Mouse (Mus musculus) 416B (cell line): ENCODE results near the gene Zmynd12.

Experiments
- DNase-seq: peaks from one replicate; pipeline ENCODE4 v3.0.0; 2011; ENCODE audit warnings: low read depth

The Zmynd12 gene

GRCm38 (mm10) chr4:119422294-119422964 lies at the start of gene Zmynd12, which contains the start of gene Ppcs:
Gene Zmynd12, plus strand, starts transcription at chr4:119422814.
Gene Ppcs, minus strand, starts transcription at chr4:119422420.
- peak; percentile 97 for DNase-seq

DNA sequence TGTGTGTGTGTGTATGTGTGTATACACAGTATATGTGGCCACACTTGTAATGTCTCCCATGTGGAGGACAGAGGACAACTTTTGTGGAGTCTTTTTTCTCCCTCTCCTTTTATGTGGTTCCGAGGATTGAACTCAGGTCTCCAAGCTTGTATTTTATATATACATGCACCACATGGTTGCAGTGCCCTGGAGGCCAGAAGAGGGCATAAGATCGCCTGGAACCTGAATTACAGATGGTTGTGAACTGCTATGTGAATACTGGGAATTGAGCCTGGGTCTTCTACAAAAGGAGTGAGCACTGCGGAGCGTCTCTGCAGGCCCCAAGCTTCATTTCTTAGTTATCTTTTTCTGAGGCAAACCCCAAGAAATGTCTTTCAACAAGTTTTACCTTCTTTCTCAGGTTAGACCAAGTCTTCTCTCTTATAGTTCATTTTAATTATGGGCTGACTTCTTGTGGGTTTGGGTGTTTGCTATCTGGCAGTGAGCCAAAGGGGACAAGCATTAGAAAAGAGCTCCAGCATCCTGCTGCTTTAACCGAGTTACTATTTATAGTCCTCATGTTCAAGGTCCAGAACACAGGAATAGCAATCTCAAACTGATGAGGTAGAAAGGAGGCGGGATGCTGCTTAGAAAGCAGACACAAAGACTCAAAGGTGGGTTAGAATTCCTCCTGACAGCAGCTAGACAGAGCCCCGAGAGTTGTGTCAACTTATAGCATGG lies 41.0 kb upstream of the Zmynd12 start:
- peak; percentile 35 for DNase-seq

DNA sequence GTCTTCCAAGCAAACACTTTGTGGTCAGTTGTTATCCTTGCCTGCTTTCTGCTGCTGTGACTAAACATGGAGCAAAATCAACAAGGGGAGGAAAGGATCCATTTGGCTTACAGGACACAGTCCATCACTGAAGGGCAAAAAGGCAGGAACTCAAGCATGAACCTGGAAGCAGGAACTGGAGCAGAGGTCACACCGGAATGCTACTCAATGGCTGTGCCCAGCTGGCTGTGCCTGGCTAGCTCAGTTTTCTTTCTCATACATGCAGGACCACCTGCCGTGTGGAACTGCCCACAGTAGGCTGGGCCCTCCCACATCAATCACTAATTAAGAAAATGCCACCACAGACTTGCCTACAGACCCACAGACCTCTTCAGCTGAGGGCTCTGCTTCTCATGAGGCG lies 33.4 kb upstream of the Zmynd12 start:
- DNase-seq, result no peak

DNA sequence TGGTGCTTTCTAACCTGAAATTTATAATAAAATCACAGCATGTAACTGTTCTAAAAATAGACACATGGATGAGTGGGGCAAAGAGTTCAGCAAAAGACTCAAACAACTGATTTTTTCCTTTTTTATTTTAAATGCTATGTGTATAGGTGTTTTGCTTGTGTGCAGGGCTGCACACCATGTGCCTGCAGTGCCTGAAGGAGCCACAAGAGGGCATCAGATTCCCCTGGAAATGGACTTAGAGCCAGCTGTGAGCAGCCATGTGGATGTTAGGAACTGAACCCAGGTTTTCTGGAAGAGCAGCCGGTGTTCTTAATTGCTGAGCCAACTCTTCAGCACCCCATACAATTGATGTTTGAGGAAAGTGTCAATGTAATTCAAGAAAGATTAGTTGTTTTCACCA lies 32.2 kb upstream of the Zmynd12 start:
- DNase-seq, result peak; percentile 59

- DNase-seq, result no peak
These were observed 23.9 kb upstream of the Zmynd12 start for GRCm38 (mm10) chr4:119398751-119399150.

DNA sequence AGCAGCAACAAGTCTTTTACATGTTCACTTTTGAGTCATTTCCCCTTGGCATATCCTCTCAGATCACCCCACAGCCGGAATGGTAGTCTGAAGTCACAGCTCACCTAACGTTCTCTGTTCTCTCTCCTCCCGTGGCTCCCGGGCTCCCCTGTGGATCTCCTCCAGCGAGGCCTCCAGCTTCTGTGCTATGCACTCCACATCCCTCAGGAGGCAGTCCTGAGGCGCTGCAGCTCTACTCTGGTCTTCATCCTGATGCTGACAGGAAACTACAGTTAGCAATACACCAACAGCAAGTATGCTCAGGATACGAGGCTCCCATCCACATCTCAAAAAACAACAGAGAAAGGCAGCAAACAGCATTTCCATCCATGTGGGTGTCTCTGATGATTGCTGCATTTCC lies 21.7 kb upstream of the Zmynd12 start:
- no peak for DNase-seq

GRCm38 (mm10) chr4:119403431-119403830 lies 19.2 kb upstream of the Zmynd12 start:
- no peak for DNase-seq

DNA sequence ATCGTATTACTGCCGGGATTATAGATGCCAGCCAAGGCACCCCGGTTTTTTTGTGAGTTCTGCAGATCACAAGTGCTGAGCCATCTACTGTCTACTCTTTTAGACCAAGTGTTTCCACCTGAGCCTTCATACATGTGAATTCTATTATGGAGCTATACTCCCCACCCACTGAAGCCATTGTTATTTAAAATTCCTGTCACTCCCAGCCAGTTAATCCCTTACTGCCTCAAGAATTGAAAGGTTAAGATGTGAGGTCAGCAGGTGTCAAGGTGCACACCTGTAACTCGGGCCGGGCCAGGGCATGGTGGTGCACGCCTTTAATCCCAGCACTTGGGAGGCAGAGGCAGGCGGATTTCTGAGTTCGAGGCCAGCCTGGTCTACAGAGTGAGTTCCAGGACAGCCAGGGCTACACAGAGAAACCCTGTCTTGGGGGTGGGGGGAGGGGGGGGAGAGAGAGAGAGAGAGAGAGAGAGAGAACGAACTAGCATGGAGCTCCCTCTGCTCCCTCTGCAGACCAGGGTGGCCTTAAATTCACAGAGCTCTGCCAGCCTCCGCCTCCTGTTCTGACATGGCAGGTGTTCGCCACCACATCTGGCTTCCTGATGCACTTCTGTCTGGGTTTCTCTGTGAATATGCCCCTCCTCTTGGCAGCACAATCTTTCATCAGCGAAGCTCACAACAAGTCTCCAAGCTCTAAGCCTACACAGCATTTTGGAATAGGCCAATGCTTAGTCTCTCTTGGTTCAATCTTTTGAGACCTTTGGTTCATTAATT lies 10.6 kb upstream of the Zmynd12 start:
- DNase-seq, result no peak

GRCm38 (mm10) chr4:119412791-119413190 lies 9.8 kb upstream of the Zmynd12 start:
- no peak for DNase-seq

- no peak for DNase-seq
These were observed 7.4 kb upstream of the Zmynd12 start, which contains the start of gene Ccdc30 for GRCm38 (mm10) chr4:119415072-119415753. Gene Ccdc30, minus strand, starts transcription at chr4:119415521.

DNA sequence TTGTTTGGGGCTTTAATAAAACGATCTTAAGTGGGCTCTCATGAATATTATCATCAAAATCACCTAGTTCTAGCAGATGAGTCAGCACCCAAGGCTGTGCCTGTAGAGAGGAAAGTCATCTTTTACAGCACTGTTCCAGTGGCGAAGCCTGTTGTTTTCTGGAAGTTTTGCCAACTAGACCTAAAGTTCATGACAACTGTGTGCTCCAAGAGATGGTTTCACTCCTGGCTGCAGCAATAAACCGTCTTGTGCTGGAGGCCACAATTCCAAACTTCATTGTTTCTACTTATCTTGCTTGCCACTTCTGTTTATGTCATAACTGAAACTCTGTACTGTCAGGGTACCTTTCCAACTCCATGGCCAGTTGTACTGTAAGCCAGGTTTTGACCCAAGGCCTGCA lies 5.3 kb upstream of the Zmynd12 start:
- DNase-seq, result no peak

DNA sequence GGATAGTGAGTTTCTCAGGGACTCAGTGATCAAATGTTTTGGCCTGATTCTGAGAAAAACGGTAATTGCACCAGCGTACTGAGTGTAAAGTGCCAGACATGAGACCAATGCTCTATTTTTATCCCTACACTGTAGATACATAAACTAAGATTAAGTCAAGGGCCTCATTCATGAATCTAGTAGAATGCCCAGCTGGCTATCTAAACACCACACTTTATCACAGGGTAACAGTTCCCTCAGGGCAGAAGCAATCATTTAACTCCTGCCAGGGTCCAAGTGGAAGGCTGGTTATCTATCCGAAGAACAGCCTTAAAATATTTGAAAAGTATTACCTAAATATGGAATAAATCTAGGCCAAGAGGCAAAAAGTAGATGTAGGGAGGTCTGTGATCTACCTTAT lies 4.7 kb upstream of the Zmynd12 start:
- DNase-seq, result no peak

GRCm38 (mm10) chr4:119421191-119421590 lies 1.4 kb upstream of the Zmynd12 start:
- DNase-seq, result peak; percentile 49

DNA sequence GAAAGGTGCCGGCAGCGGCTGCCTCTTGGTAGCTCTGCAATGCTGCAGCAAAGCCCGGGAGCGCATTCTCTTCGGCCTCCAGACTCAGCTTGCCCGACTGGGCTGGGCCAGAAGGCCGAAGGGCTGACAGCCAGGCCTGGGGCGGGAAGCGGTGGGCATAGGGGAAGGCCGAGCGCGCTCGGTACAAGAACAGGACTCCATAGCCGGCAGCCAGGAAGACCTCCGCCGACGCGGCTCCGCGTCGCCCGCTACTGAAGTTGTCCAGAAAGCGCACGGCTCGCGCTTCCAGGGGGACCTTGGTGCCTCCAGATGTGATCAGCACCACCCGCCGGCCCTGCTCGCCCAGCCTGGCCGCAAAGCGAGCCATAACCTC lies 707 bp upstream of the Zmynd12 start:
- no peak for DNase-seq

DNA sequence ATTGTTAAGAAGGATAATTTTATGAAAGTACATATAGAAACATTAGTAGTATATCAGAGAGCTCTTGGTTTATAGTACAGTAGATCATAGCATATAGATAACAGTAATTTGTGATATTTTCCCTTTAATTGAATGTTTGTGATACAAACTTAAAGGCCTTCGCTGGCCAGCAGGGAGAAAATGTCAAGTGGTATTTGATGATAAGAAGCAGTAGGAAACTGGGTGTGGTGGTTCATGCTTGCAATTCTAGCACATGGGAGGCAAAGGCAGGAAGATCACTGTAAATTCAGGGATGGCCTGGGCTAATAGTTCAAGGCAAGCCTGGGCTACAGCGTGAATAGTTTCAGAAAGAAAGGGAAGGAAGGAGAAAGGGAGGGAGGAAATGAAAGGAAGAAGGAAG lies 2.5 kb downstream of the Zmynd12 start:
- no peak for DNase-seq

DNA sequence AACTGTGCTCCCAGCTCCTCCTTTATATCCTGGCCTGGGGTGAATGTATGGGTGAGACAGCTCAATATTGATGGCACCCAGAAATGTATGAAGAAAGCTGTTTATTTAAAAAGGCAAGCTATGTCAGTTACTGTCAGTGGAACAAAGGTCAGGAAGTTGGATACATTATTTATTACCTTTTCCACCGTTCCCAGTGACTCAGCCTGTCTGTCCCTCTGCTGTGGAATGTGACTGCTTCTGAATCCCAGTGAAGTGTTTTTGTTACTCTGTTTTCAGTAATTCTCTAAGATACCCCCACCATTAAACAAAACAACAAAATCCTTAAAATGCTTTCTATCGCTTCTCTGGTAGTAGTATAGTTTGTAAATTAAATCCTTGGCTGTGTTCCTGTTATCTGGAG lies 3.0 kb downstream of the Zmynd12 start:
- DNase-seq, result no peak

- DNase-seq, result no peak
These were observed 5.1 kb downstream of the Zmynd12 start for GRCm38 (mm10) chr4:119427680-119428079.

DNA sequence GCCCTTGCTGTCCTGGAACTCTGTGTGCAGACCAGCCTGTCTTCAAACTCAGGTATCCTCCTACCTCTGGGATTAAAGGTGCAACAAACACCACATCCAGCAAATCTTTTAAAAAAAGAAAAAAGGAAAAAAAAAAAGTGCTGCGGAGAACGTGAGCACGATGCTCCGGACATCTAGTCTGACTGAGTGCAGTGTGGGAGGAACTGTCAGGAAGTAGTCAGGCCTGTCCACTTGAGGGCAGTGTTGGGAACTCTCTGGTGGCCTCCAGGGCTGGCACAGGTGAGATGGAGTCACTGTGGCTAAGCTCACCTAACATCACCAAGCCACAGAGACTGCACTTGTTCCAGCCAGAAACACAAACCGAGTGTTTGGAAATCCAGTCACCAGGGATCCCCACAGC lies 8.1 kb downstream of the Zmynd12 start:
- no peak for DNase-seq

DNA sequence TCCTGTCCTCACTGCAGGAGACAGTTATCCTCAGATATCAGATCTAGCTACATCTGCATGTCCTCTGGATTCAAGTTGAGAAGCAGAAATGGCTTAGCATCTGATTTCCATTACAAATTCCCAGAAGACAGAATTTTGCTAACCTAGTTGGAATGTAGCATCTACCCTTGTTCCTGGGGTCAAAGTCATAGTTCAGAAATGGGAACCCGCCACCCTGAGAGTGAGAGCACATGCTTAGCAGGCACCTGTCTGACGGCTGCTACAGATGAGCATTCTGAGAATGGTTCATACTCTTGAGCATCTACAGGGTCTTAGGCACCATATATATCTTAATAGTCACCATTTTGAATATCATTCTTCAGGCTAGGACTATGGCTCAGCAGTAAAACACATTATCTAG lies 15.3 kb downstream of the Zmynd12 start:
- DNase-seq, result no peak

- DNase-seq, result no peak
These were observed 19.2 kb downstream of the Zmynd12 start for GRCm38 (mm10) chr4:119441836-119442235.

DNA sequence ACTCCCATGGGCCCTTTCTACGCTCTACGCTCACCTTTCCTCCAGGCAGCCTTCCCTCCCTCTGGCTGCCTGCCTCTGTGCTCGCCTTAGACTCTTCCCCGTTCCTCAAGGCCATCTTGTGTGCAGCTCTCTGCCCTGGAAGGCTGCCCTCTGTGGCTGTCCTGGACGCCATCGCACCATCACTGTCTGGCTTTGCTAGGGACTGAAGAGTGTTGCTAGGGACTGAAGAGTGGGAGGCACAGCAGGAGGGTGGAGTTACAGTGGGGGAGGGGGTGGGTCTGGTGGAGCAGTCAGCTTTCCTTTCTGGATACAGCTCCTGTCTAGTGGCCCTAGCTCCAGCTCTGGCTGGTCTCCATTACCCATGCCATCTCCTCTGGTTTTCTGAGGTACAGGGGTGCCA lies 19.9 kb downstream of the Zmynd12 start:
- no peak for DNase-seq

GRCm38 (mm10) chr4:119447261-119447660 lies 24.6 kb downstream of the Zmynd12 start:
- DNase-seq, result no peak
